Mouse (Mus musculus) right cerebral cortex, postnatal 36 days (tissue): ENCODE measurements around the gene Ifnb1.
A peak's percentile ranks its signal among the peaks of the same experiment; 100 is the strongest.
"Not testable (repeated sequence)": the region's sequence is repeated elsewhere in the genome, so short reads cannot be mapped to it uniquely, and the experiment has no call there.

Experiments
- DNase-seq, 2 experiments: peaks; one replicate each; pipeline ENCODE4 v3.0.0; 2022; ENCODE audit warnings: low spot score in 2 of 2, mixed read lengths in 1 of 2

Gene Ifnb1

GRCm38 (mm10) chr4:88522674-88523073 lies at the start of gene Ifnb1:
Gene Ifnb1, minus strand, starts transcription at chr4:88522774.
- no peak for DNase-seq

DNA sequence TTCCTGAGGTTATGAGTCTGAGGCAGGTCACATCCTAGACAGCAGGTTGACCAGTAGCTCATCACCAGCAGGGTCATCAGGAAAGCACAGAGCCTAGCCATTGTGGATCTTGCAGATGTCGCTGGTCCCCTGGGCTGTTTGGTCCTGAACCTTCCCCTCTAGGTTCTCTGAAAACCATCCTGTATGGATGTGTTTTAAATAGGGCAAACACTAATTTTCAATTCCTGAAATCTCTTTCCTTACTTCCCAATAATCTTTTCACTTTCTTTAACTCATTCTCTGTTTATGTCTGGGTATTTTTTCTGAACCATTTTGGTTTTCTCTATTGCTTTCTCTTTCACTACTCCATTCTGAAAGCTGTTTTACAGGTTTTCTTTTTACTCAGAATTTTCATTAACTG lies 49.1 kb upstream of the Ifnb1 start, which contains the start of gene Ifna14:
Ifna14 (minus strand) TSS at position 101 of the 400 bp plus-strand sequence.
- no peak for DNase-seq

DNA sequence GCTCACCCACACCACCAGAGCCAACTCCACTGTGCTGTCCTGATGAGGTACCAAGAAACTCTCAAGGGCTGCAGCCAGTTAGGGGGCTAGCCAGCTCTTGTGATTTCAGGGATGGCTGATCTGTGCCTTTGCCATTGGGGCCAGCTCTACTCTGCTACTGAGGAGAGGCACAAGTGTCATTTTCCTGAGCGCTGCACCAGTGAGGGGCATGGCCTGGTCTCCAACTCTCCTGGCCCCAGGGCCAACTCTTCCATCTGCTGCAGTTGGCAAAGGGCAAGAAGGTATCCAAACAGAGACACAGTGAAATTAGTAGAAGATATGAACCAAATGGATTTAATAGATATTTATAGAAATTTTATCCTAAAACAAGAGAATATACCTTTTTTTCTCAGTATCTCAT lies 39.2 kb upstream of the Ifnb1 start:
- DNase-seq: no peak

GRCm38 (mm10) chr4:88558145-88558544 lies 35.6 kb upstream of the Ifnb1 start, which contains the start of gene Ifna15:
Gene Ifna15, minus strand, starts transcription at chr4:88558245.
- not testable (repeated sequence) for DNase-seq

GRCm38 (mm10) chr4:88550161-88550945 lies 27.8 kb upstream of the Ifnb1 start:
- DNase-seq: peak; percentile 30 to 32

DNA sequence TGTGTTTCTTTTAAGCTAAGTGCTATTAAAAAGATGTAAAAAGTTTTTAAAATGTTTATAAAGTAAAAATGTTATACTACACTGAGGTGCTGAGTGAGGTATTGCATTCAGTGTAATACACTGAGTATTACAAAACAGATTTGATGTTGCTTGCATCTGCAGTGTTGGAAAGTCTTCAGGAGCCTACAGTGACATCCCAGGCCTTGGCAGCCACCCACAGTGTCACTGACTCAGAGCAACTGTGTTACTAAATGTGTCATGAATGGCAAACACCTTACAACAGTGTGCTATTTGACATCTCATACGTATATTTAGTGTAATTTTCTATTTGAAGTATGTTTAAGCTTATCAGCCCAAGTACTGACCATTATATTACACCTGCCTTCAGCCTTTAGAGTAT lies 25.4 kb upstream of the Ifnb1 start:
- DNase-seq: no peak

GRCm38 (mm10) chr4:88543649-88544234 lies 21.2 kb upstream of the Ifnb1 start:
- DNase-seq: no peak

- no peak for DNase-seq
Observed at GRCm38 (mm10) chr4:88537328-88537727, 14.8 kb upstream of the Ifnb1 start.

DNA sequence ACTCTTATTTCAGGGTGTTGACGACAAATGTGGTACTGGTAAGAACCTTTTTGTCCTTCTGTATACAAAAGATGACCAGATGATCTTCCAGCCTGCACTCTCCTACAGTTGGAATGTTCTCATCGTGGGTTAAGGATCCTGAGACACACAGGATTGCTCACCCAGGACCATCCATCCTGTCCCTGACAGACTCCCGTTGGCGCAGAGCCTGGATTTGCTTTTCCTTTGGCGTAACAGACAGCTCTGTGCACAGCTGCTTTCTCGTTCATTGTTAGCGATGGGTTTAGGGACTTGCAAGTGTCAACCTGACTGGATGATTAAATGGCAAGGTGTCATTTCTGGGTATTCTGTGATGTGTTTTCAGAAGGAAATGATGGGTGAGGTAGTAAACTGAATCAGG lies 14.1 kb upstream of the Ifnb1 start:
- DNase-seq: no peak

DNA sequence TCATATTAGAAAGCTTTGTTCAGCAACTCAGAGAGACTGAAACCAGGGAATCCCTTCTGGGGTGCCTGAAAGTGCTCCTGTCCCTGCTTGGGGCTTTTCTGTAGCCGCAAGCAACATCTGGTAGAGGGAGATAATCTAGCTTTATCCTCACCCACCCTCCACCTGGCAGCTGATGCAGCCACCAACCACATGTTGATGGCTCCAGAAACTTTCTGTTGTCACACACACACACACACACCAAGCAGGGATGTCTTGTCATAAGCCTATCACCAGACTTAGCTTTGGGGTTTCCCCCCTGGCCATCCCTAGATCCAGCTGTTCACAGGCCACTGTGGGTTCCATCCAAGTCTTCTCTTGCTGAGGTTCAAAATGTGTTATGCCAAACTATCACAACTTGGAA lies 13.2 kb upstream of the Ifnb1 start:
- DNase-seq: no peak

- DNase-seq: no peak
Observed at GRCm38 (mm10) chr4:88534903-88535302, 12.3 kb upstream of the Ifnb1 start.

- no peak for DNase-seq
Observed at GRCm38 (mm10) chr4:88533499-88533898, 10.9 kb upstream of the Ifnb1 start.

- DNase-seq: no peak
Observed at GRCm38 (mm10) chr4:88530892-88531291, 8.3 kb upstream of the Ifnb1 start.

DNA sequence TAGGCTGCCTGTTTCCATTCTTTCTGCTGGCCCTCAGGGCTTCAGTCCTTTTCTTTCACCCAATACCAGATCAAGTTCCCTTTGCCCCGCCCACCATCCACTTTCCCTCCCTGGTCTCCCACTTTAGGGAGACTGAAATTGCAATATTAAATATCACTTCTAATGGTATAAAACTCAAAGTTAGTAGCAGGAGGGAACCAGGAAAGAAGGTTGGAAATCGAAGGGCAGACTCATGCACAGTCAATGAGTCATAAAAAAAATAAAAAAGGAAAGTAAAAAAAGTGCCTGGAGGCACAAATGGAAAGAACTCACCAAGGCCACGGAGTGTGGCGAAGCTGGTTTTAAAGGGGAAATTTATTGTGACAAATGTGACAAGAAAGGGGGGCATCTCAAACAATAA lies 7.7 kb upstream of the Ifnb1 start:
- no peak for DNase-seq

DNA sequence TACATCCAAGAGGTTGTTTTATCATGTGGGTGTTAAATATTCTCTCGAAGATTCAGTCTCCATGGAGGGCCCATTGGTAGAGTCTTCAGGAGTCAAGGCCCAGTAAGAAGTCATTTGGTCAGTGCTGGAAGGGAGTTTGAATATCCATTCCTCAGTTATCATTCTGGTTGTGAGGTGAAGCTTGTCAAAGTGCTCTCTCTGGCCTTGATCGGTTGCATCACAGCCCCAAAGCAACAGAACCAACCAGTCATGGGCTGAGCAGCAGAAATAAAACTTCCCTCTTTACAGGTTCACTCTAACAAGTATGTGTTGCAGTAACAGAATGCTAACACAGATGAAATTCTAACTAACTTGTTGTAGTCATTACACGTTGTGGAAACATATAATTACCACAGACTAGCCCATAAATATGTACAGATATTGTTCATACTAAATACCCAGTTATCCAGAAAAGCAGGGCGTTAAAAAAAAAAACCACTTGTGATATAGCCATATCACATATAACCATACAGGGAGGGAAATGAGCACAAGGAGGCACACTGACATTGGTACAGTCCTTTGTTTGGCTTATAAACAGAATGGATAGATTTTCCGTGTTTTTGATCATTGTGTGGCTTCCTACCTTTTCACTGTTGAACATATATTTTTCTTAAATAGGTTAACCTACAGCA lies 3.9 kb upstream of the Ifnb1 start:
- no peak for DNase-seq

DNA sequence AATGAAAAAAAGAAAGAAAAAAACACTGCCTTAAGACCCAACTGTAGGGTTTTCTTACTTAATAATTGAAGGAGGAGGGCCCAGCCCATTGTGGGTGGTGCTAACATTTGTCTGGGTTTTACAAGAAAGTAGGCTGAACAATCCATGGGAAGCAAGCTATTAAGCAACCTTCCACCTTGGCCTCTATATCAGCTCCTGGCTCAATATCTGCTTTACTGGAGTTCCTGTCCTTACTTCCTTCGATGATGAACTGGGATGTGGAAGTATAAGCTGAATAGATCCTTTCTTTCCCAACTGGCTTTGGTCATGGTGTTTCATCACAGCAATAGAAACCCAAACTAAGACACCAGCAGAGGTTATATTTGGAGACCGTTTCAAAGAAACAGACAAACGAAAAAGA lies 2.8 kb upstream of the Ifnb1 start:
- no peak for DNase-seq

- DNase-seq: no peak
Observed at GRCm38 (mm10) chr4:88523241-88523640, 667 bp upstream of the Ifnb1 start.

DNA sequence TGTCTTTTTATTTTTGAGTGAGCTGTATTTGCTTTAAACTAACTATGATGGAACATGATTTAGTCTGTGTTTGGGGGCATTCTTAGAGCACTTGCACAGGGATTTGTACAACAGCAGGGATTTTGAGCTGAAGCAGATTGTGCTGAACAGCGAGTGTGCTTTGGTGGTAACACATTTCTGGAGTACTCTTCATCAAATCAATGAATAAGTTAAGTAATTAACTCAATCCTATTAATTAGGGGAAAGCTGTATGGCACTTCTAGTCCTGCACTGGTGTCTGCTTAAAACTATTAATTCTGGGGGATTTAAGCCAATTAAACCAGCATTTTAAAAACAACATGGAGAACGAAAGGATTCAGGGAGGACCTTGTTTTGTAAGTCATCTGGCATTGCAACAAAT lies 4.6 kb downstream of the Ifnb1 start:
- no peak for DNase-seq

DNA sequence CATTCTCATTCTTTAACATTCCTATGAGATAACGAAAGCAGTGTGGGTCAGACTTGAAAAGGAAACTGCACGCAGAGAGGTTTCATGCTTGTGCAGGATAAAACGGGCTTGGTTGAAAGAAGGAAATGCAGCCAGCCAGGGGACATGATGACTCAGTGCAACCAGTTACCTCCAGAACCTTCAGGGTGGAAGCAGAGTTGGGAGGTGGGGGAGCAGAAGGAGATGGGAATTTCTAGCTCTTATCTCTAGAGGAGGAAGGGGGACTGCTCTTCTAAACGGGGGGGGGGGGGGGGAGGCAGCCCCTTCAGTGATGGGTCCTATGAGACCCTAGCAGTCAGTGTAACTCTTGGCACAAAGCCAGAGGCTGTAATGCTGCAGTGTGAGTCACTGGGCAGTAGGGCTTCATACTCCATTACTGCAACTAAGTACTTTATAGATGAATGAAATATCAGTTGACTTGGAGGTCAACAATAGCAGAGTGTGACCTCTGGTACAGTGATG lies 6.8 kb downstream of the Ifnb1 start:
- no peak for DNase-seq

- no peak for DNase-seq
Observed at GRCm38 (mm10) chr4:88515250-88515649, 7.3 kb downstream of the Ifnb1 start.

DNA sequence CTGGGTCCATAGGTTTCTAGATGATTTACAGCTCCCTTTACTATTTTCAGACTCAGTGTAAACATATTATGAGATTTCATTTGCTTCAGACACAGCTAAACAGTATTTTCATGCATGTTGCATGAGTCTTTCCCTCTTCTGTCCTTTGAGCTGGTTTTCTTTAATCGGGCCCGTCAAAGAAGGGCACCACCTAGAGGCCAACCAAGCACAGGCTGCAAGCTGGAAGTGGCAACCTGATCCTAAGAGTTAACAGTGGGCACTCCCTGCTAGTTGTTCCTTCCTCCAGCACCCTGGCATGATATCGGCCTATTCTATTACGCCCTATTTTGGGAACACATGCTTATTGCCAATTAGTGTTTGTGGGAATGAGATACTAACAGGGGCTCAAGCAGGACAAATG lies 8.2 kb downstream of the Ifnb1 start:
- DNase-seq: peak in 1 of 2 experiments; percentile 7

DNA sequence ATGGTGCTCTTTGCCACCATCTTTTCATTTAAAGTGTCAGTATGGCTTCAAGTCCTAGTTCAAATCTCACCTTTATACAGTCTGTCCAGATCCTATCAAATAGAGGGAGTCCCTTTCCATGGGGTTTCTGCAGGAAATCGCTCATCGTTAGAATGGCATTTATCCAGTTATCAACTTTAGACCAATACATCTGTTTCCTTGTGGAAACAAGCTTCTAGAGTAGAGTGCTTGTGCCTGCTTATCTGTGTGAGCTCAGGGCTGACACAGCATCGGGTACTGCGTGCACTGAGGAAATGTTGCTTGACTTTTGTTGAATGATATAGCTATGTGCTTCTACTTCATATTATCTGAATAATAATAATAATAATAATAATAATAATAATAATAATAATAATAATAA lies 8.8 kb downstream of the Ifnb1 start:
- DNase-seq: no peak

GRCm38 (mm10) chr4:88503753-88504152 lies 18.8 kb downstream of the Ifnb1 start:
- DNase-seq: no peak
